Mouse (Mus musculus): ENCODE results near the gene Dhrs2. TPM values are rescaled to one million over a fixed set of nuclear protein-coding genes. Genes with fewer than 3 reads are reported as not detected.
A peak's percentile ranks its signal among the peaks of the same experiment; 100 is the strongest.

The Dhrs2 gene
- total RNA-seq, 2 experiments from 2014 or later: not detected

DNA sequence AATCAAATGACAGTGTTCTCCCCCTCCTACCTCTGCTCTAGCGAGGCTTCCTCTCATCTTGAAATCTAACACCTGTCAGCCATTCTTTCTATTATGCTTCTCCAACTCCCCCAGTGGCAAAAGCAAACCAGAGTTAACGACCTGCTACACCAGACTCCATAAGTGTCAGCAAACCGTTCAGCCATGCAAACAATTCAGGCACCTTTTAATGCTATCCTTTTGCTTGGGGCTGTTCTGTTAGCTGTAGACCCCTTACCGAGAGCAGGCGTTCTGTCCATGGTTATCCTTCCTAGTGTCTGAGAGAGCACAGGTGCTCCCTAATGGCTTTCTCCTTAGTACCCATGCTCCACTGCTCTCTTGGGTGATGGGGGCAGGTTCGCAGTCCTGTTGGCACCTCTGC is 25.4 kb downstream of the Dhrs2 start:
- no peak for ATAC-seq (replicated peaks; ENCODE audit: poor library complexity)

DNA sequence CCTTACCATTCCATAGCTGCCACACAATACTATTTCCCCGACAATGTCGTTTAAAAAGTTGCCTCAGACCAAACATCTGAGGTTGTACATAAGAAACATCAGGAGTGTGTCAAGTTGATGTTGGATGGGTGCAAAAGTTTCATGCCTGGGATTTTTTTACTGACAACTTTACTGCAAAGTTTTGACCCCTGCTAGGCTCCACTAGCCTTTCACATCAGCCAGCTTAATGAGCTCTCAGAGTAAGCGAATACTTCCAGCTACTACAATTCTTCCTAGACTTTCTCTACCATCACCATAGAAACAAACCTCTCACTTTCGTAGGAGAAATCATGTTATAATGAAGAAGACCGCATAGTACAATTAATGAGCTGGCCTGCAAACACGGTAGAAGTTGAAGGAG is 26.5 kb downstream of the Dhrs2 start:
- no peak for ATAC-seq (replicated peaks; ENCODE audit: poor library complexity)

DNA sequence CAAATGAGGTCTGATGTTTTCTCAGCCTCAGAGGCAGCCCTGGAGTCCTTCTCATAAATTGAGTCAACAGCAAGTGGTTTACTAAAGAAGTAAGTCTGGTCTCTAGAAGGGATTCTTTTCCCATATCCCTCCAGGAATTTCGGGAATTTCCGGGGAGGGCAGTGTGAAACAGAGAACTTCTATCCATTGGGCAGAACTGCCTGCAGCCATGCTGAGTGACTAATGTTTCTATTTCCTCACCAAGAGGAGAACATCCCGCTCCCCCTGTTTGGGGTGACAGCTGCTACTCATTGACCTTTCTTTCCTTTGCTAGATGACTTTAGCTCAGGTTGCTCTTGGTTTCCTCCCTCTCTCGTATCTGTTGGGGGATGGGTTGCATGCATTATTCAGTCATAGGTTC is 31.8 kb downstream of the Dhrs2 start:
- no peak for ATAC-seq (replicated peaks; ENCODE audit: poor library complexity)

DNA sequence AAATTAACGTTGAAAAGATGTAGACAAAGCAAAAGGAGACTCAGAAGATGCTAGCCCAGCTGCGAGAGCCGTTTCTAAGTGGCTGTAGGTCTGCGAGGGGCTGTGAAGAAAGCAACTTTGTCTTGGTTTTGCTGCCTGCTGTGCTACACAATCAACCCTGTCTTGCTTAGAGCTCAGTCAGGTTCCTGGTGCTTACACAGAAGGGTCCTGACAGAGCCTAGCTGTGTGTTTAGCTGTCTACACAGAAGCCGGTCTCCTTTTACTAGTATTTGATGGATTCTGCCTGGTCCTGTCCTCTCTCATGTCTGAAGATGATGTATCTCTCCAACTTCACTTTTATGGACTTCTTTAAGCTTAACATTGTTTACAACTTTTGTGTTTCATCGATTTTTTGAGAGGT is 33.6 kb downstream of the Dhrs2 start:
- no peak for ATAC-seq (replicated peaks; ENCODE audit: poor library complexity)

DNA sequence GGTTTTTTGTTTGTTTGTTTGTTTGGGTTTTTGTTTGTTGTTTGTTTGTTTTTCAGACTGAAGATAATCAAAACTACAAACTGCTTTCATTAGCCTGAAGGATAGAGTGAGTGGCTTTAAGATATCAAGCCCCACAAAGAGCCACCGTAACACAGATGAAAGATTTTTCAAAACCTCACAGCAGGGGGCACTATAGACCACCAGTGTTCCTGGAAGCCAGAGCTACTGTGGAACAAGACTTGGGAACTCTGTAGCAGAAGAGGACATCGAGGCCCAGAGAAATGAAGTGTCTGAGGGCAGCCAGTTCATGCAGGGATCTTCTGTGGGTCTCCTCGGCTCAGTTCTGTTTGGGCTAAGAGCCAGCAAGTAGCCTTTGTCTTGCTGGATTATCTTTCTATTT is 49.4 kb downstream of the Dhrs2 start:
- ATAC-seq (replicated peaks; ENCODE audit: poor library complexity): peak; percentile 56; the same call in 1 of the 2 replicates

DNA sequence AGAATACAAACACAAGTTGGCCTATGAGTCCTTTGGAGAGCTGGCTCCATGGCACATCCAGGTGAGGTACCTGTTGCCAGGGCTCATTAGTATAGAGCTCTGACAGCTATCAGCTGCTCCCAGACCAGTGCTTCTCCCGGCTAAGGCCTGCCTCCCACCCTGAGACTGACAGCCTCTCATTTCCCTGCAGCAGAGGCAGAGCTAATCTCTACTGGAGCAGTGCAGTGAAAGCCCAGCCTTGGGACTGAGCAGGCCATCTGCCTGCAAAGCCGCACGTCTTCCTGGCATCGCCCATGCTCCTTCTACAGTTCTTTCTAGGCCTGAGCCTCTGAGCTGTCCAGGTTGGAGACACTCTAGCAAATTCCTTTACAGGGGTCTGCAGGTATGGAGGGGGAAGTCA is 51.2 kb downstream of the Dhrs2 start:
- peak; percentile 75 for ATAC-seq (replicated peaks; ENCODE audit: poor library complexity)

DNA sequence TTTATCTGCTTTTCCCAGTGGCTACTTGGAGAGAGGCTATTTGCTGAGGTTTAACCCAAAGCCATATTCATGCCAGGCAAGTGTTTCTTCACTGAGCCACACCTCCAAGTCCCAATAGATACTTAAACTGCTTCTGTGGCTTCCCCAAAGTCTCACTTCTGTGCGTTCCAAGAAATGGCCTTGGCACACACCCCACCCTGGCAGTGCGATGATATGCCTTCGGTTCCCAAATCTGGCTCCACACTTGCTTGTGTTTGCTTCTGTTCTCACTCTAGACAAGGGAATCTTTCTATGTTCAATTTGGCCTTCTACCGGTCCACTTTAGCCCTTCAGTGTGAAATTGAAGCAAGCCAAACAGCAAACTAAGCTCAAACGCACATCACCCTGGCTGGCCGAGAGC is 53.0 kb downstream of the Dhrs2 start:
- ATAC-seq (replicated peaks; ENCODE audit: poor library complexity): 0 out of 2 replicates have a peak, but pooled peaks have one; percentile 23

DNA sequence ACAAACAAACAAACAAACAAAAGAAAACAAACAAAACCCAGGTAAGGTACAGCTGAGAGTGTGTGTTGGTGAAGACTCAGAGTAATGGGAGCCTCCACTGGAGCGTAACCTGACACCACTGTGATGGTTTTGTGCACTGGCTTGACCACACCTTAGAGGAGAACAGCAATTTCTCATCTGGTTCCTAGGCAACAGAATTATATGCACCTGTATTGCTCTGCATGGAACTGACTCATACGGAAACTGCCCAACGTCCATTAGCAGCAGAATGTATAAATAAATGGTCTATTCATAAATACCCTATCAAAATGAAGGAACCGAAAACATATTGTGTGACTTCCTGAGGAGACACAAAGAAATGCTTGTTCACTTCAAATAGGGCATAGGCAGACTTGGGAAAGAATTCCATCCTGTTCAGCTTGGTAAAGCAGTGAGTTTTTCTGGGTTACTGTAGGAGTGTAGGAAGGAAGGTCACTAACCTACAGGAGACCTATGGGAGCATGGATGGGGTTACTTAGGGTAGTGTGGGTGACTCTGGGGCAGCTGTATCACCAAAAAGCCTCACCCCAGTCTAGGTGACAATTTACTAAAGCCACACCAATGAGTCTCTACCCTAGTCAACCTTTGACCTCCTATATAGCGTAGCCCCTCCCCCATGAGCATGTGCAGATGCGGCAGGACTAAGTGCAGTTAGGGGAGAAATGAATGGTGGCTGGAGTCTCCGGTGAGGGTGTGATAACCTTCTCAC is 57.7 kb downstream of the Dhrs2 start:
- ATAC-seq (replicated peaks; ENCODE audit: poor library complexity): no peak

Other genes starting within 250 kb of the Dhrs2 start
- not detected in 2 replicates for gene Gm17428, start 245.1 kb upstream of the Dhrs2 start, total RNA-seq (2015)
- gene Gm17428, start 245.1 kb upstream of the Dhrs2 start, total RNA-seq (2017): not detected in 2 replicates
- not detected in 2 replicates for gene Myh7, start 227.4 kb upstream of the Dhrs2 start, total RNA-seq (2015)
- not detected in 2 replicates for gene Myh7, start 227.4 kb upstream of the Dhrs2 start, total RNA-seq (2017)
- gene Ngdn, start 206.6 kb upstream of the Dhrs2 start, total RNA-seq (2015): 57.0 and 72.1 TPM in 2 replicates
- gene Ngdn, start 206.6 kb upstream of the Dhrs2 start, total RNA-seq (2017): 58.4 and 63.3 TPM in 2 replicates
- 2.5 and 3.1 TPM in 2 replicates for gene Zfhx2, start 129.7 kb upstream of the Dhrs2 start, total RNA-seq (2015)
- gene Zfhx2, start 129.7 kb upstream of the Dhrs2 start, total RNA-seq (2017): 0.75 and 1.1 TPM in 2 replicates
- gene Thtpa, start 127.2 kb upstream of the Dhrs2 start, total RNA-seq (2015): 7.3 and 7.7 TPM in 2 replicates
- 10.9 and 11.5 TPM in 2 replicates for gene Thtpa, start 127.2 kb upstream of the Dhrs2 start, total RNA-seq (2017)
- gene Ap1g2, start 115.4 kb upstream of the Dhrs2 start, total RNA-seq (2015): 31.3 and 52.7 TPM in 2 replicates
- gene Ap1g2, start 115.4 kb upstream of the Dhrs2 start, total RNA-seq (2017): 17.4 and 18.3 TPM in 2 replicates
- gene Jph4, start 105.1 kb upstream of the Dhrs2 start, total RNA-seq (2015): not detected in 2 replicates
- not detected in 2 replicates for gene Jph4, start 105.1 kb upstream of the Dhrs2 start, total RNA-seq (2017)

Measured in megakaryocyte progenitor cell, adult 5-6 weeks (primary cell).